29 mouse cellular contexts compared by ENCODE assay signal in the genomic region with DNA sequence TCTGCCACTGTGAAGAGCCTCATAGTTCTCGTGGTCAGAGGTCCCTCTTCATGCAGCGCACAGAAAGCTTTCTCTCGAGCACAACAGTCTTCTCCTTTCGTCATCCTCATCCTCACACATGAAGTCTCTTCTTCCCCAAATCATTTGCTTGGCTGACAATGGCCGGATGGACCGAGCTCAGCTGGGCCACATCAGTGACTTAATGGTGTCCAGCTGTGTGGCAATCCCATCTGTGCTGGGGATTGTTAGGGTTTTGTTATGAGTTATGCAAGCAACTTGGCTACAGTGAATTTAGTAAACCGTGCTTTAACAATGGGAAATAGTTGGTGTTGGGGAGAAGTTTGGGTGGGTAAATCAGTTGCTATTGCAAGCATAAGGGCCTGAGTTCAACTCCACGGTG.
DNase-seq lines count a peak whose midpoint lies in the region; ATAC-seq and TF ChIP-seq lines count a peak whose summit lies in the region.
"Had no signal": no experiment of that assay in that cellular context is flagged by ENCODE, and none has a peak within 500 bp of the region (broad histone marks: within the 10 kb centered on the region; RNA-seq: fewer than 3 reads in every experiment).

No protein-coding gene starts in this region.

- DNase-seq in heart, adult 2 months, result peak; percentile 23 to 41
- DNase-seq in heart, postnatal 14 days, result peak; percentile 10 to 17
- DNase-seq in lung, postnatal 4 days, result peak; percentile 4 to 60
- DNase-seq in ovary, adult 18-20 months (ENCODE audit: low spot score), result no peak
- no peak for DNase-seq in left cerebral cortex, adult 18-20 months (ENCODE audit: low spot score in 2 of 2)
- DNase-seq: adrenal gland, postnatal 10 days; B cell, adult 2 months; cerebellum, adult 2 months; cerebellum, postnatal 36 days; gastrocnemius, postnatal 25 days; kidney, adult 18-20 months; kidney, postnatal 4 days; liver, embryonic 13.5 days; right cerebral cortex, postnatal 4 days; thymus, postnatal 25 days had no signal

- H3K4me1 ChIP-seq in heart, adult 2 months (ENCODE audit: control insufficient read depth, insufficient read depth, low read length), result no peaks in the 10 kb centered on the region
- H3K4me1 ChIP-seq in heart, embryonic 11.5 days (ENCODE audit: control insufficient read depth, insufficient read depth, low read length), result no peaks in the 10 kb centered on the region
- no peaks in the 10 kb centered on the region for H3K4me1 ChIP-seq in lung, embryonic 16.5 days (replicated peaks; ENCODE audit: control insufficient read depth, insufficient read depth, low read length)
- H3K4me1 ChIP-seq: embryonic facial prominence, embryonic 15.5 days; heart, embryonic 15.5 days; liver, embryonic 13.5 days; neural tube, embryonic 13.5 days; stomach, embryonic 15.5 days had no signal

- no peak overlapping the region for H3K4me2 ChIP-seq in heart, embryonic 11.5 days
- no peak overlapping the region for H3K4me2 ChIP-seq in lung, embryonic 16.5 days (ENCODE audit: low read depth, low read length)
- H3K4me2 ChIP-seq: embryonic facial prominence, embryonic 15.5 days; heart, embryonic 15.5 days; hindbrain, embryonic 13.5 days; liver, embryonic 13.5 days; neural tube, embryonic 13.5 days; stomach, embryonic 15.5 days had no signal

- H3K9ac ChIP-seq in heart, adult 2 months (ENCODE audit: low read depth, low read length), result no peak overlapping the region
- no peak overlapping the region for H3K9ac ChIP-seq in heart, embryonic 11.5 days (ENCODE audit: low read depth, low read length)
- H3K9ac ChIP-seq in lung, embryonic 16.5 days (ENCODE audit: low read length), result no peak overlapping the region
- H3K9ac ChIP-seq: embryonic facial prominence, embryonic 15.5 days; heart, embryonic 15.5 days; hindbrain, embryonic 13.5 days; liver, embryonic 13.5 days; neural tube, embryonic 13.5 days; stomach, embryonic 15.5 days had no signal

- intact Hi-C loops in heart, adult 2 months (cut with DNase I), result no loop called here
- intact Hi-C loops in heart, postnatal 14 days (cut with DNase I), result no loop called here

- TF ChIP-seq EP300 in heart, adult 2 months (IDR thresholded peaks at IDR 0.05; ENCODE audit: insufficient read depth, low read depth, low read length), result no peak

- ATAC-seq in heart, embryonic 11.5 days (replicated peaks; ENCODE audit: insufficient number of reproducible peaks, low FRiP score, low TSS enrichment), result no peak
- peak; percentile 41; the same call in 1 of the 2 replicates for ATAC-seq in lung, embryonic 16.5 days (ENCODE audit: low read depth)
- ATAC-seq: forebrain, embryonic 14.5 days; inflammation-experienced regulatory T-cells, adult 6 months; midbrain, embryonic 16.5 days had no signal

- H3K9me3 ChIP-seq in heart, embryonic 11.5 days (replicated peaks; ENCODE audit: control insufficient read depth, low read length), result no peaks in the 10 kb centered on the region
- H3K9me3 ChIP-seq in lung, embryonic 16.5 days (ENCODE audit: control insufficient read depth, low read length), result no peaks in the 10 kb centered on the region
- H3K9me3 ChIP-seq: embryonic facial prominence, embryonic 15.5 days; heart, embryonic 15.5 days; hindbrain, embryonic 13.5 days; neural tube, embryonic 13.5 days; stomach, embryonic 15.5 days had no signal

- H3K4me3 ChIP-seq in heart, adult 2 months, result no peak overlapping the region
- H3K4me3 ChIP-seq in heart, embryonic 11.5 days (ENCODE audit: low read depth, low read length), result no peak overlapping the region
- H3K4me3 ChIP-seq in lung, embryonic 16.5 days (ENCODE audit: low read length), result no peak overlapping the region
- H3K4me3 ChIP-seq: embryonic facial prominence, embryonic 15.5 days; heart, embryonic 15.5 days; hindbrain, embryonic 13.5 days; left cerebral cortex, adult 2 months; liver, embryonic 13.5 days; myocyte; neural tube, embryonic 13.5 days; stomach, embryonic 15.5 days had no signal

- H3K36me3 ChIP-seq in heart, adult 2 months (ENCODE audit: control insufficient read depth, insufficient read depth, low read length), result no peaks in the 10 kb centered on the region
- H3K36me3 ChIP-seq in heart, embryonic 11.5 days (ENCODE audit: control insufficient read depth, insufficient read depth, low read length), result no peaks in the 10 kb centered on the region
- no peaks in the 10 kb centered on the region for H3K36me3 ChIP-seq in lung, embryonic 16.5 days (ENCODE audit: control insufficient read depth, insufficient read depth, low read length)
- H3K36me3 ChIP-seq: embryonic facial prominence, embryonic 15.5 days; G1E; heart, embryonic 15.5 days; hindbrain, embryonic 13.5 days; liver, embryonic 13.5 days; neural tube, embryonic 13.5 days; stomach, embryonic 15.5 days had no signal

- H3K27ac ChIP-seq in heart, adult 2 months, result no peak overlapping the region
- H3K27ac ChIP-seq in heart, embryonic 11.5 days (ENCODE audit: low read depth, low read length), result no peak overlapping the region
- H3K27ac ChIP-seq in lung, embryonic 16.5 days (ENCODE audit: low read length), result no peak overlapping the region
- H3K27ac ChIP-seq: embryonic facial prominence, embryonic 15.5 days; heart, embryonic 15.5 days; hindbrain, embryonic 13.5 days; left cerebral cortex, adult 2 months; liver, embryonic 13.5 days; macrophage; neural tube, embryonic 13.5 days; stomach, embryonic 15.5 days had no signal

- TF ChIP-seq CTCF in heart, adult 2 months (IDR thresholded peaks at IDR 0.05), result no peak

- 66% methylated on average over 8 of the region's 8 CpGs for WGBS in heart, adult 2 months
- WGBS in heart, embryonic 11.5 days (ENCODE audit: insufficient replicate concordance), result 84% methylated on average over 8 of the region's 8 CpGs
- 68% methylated on average over 8 of the region's 8 CpGs for whole genome bisulfite sequencing in lung, embryonic 16.5 days

- no peak for TF ChIP-seq POLR2A in heart, adult 2 months (IDR thresholded peaks at IDR 0.05; ENCODE audit: insufficient read depth, low read depth, low read length)

- no peaks in the 10 kb centered on the region for H3K27me3 ChIP-seq in heart, adult 2 months (ENCODE audit: control insufficient read depth, insufficient read depth, low read length)
- peaks cover under 1% of the 10 kb centered on the region; the same call in 1 of the 2 replicates for H3K27me3 ChIP-seq in heart, embryonic 11.5 days (ENCODE audit: control insufficient read depth, insufficient read depth, low read length)
- H3K27me3 ChIP-seq in lung, embryonic 16.5 days (ENCODE audit: control insufficient read depth, insufficient read depth, low read depth, low read length), result no peaks in the 10 kb centered on the region
- H3K27me3 ChIP-seq: embryonic facial prominence, embryonic 15.5 days; heart, embryonic 15.5 days; hindbrain, embryonic 13.5 days; liver, embryonic 13.5 days; neural tube, embryonic 13.5 days; stomach, embryonic 15.5 days had no signal

- no peaks in the 10 kb centered on the region for H3K79me2 ChIP-seq in heart, adult 2 months (replicated peaks; ENCODE audit: control insufficient read depth, insufficient read depth, low read length)

Comparison
In these comparisons a context has a peak if more than half of its experiments do, and no peak if none do; other contexts are left out.
1. DNase-seq: peak in heart, adult 2 months (2 of 2), heart, postnatal 14 days (2 of 2) and lung, postnatal 4 days (2 of 2); none in ovary, adult 18-20 months (single experiment) and left cerebral cortex, adult 18-20 months (0 of 2).